Mouse (Mus musculus): ENCODE data around the gene Efcab10. TPM values are rescaled to one million over a fixed set of nuclear protein-coding genes. Genes with fewer than 3 reads are reported as not detected.

The Efcab10 gene
- 0.36 and 1.0 TPM in 2 replicates for polyA plus RNA-seq (2014; fragmentation: Nextera tagmentation; extraction: Ambion mirVana)

- 10% methylated on average over 24 of the region's 24 CpGs for WGBS
- H3K27ac ChIP-seq (ENCODE audit: low read depth, low read length) = no peak within 1 kb of the TSS
Observed at GRCm38 (mm10) chr12:33394804-33395623, at the start of gene Efcab10. Gene Efcab10 (plus strand): TSS chr12:33394854.

GRCm38 (mm10) chr12:33344970-33345772 is 49.5 kb upstream of the Efcab10 start:
- Histone ChIP-seq H3K9me3 (ENCODE audit: control insufficient read depth, low read length) (no peaks in the 10 kb centered on the region), H3K9ac (ENCODE audit: low read length) (peak overlapping the region; percentile 62), H3K4me2 (peak overlapping the region; percentile 43), H3K4me3 (ENCODE audit: low read depth, low read length) (peak overlapping the region; percentile 17), H3K4me1 (ENCODE audit: control insufficient read depth, insufficient read depth, low read length) (peaks cover 11% of the 10 kb centered on the region), H3K36me3 (ENCODE audit: control insufficient read depth, insufficient read depth, low read length) (no peaks in the 10 kb centered on the region), H3K27me3 (ENCODE audit: control insufficient read depth, insufficient read depth, low read length) (peaks cover 5% of the 10 kb centered on the region; the same call in 1 of the 2 replicates), H3K27ac (ENCODE audit: low read depth, low read length) (no peak overlapping the region)
- ATAC-seq (ENCODE audit: low FRiP score) (peak; percentile 54), DNase-seq (ENCODE audit: low spot score, missing footprints) (peak; percentile 90)
- WGBS = 5% methylated on average over 25 of the region's 25 CpGs

More at GRCm38 (mm10) chr12:33394804-33395623, at the start of gene Efcab10:
- Histone ChIP-seq H3K4me2 (peak within 1 kb of the TSS; percentile 53), H3K9me3 (ENCODE audit: control insufficient read depth, low read length) (no peaks in the 10 kb centered on the region), H3K36me3 (ENCODE audit: control insufficient read depth, insufficient read depth, low read length) (no peaks in the 10 kb centered on the region), H3K9ac (ENCODE audit: low read length) (peak within 1 kb of the TSS; percentile 58), H3K4me1 (ENCODE audit: control insufficient read depth, insufficient read depth, low read length) (peaks cover 7% of the 10 kb centered on the region; the same call in 1 of the 2 replicates), H3K4me3 (ENCODE audit: low read depth, low read length) (peak within 1 kb of the TSS; percentile 27; the same call in 1 of the 2 replicates), H3K27me3 (ENCODE audit: control insufficient read depth, insufficient read depth, low read length) (no peaks in the 10 kb centered on the region)
- ATAC-seq (ENCODE audit: low FRiP score) (peak; percentile 78), DNase-seq (ENCODE audit: low spot score, missing footprints) (peak; percentile 91)

GRCm38 (mm10) chr12:33345773-33346435 is 48.8 kb upstream of the Efcab10 start:
- H3K27ac ChIP-seq (ENCODE audit: low read depth, low read length) = no peak overlapping the region
- ATAC-seq (ENCODE audit: low FRiP score) = peak; percentile 11; the same call in 1 of the 2 replicates
- H3K27me3 ChIP-seq (ENCODE audit: control insufficient read depth, insufficient read depth, low read length) = peaks cover 5% of the 10 kb centered on the region; the same call in 1 of the 2 replicates
- peak overlapping the region; percentile 43 for H3K4me2 ChIP-seq
- 28% methylated on average over 23 of the region's 23 CpGs for WGBS
- peaks cover 11% of the 10 kb centered on the region for H3K4me1 ChIP-seq (ENCODE audit: control insufficient read depth, insufficient read depth, low read length)
- H3K9ac ChIP-seq (ENCODE audit: low read length) = peak overlapping the region; percentile 62; the same call in 1 of the 2 replicates
- no peak overlapping the region for H3K4me3 ChIP-seq (ENCODE audit: low read depth, low read length)
- no peaks in the 10 kb centered on the region for H3K36me3 ChIP-seq (ENCODE audit: control insufficient read depth, insufficient read depth, low read length)
- DNase-seq (ENCODE audit: low spot score, missing footprints) = peak; percentile 82
- H3K9me3 ChIP-seq (ENCODE audit: control insufficient read depth, low read length) = no peaks in the 10 kb centered on the region

GRCm38 (mm10) chr12:33352671-33353070 is 42.0 kb upstream of the Efcab10 start:
- DNase-seq (ENCODE audit: low spot score, missing footprints) (no peak), ATAC-seq (ENCODE audit: low FRiP score) (no peak)

GRCm38 (mm10) chr12:33358345-33358744 is 36.3 kb upstream of the Efcab10 start:
- Histone ChIP-seq H3K9ac (ENCODE audit: low read length) (no peak overlapping the region), H3K27me3 (ENCODE audit: control insufficient read depth, insufficient read depth, low read length) (no peaks in the 10 kb centered on the region), H3K36me3 (ENCODE audit: control insufficient read depth, insufficient read depth, low read length) (no peaks in the 10 kb centered on the region), H3K9me3 (ENCODE audit: control insufficient read depth, low read length) (no peaks in the 10 kb centered on the region), H3K4me2 (no peak overlapping the region), H3K4me1 (ENCODE audit: control insufficient read depth, insufficient read depth, low read length) (no peaks in the 10 kb centered on the region), H3K4me3 (ENCODE audit: low read depth, low read length) (no peak overlapping the region), H3K27ac (ENCODE audit: low read depth, low read length) (no peak overlapping the region)
- DNase-seq (ENCODE audit: low spot score, missing footprints) = no peak
- WGBS = 87% methylated on average over 10 of the region's 10 CpGs
- no peak for ATAC-seq (ENCODE audit: low FRiP score)

More at GRCm38 (mm10) chr12:33352671-33353070, 42.0 kb upstream of the Efcab10 start:
- WGBS = 86% methylated on average over 4 of the region's 4 CpGs
- H3K36me3 ChIP-seq (ENCODE audit: control insufficient read depth, insufficient read depth, low read length) = no peaks in the 10 kb centered on the region
- H3K9ac ChIP-seq (ENCODE audit: low read length) = no peak overlapping the region
- no peaks in the 10 kb centered on the region for H3K9me3 ChIP-seq (ENCODE audit: control insufficient read depth, low read length)
- no peak overlapping the region for H3K4me2 ChIP-seq
- H3K4me3 ChIP-seq (ENCODE audit: low read depth, low read length) = no peak overlapping the region
- H3K4me1 ChIP-seq (ENCODE audit: control insufficient read depth, insufficient read depth, low read length) = no peaks in the 10 kb centered on the region
- H3K27ac ChIP-seq (ENCODE audit: low read depth, low read length) = no peak overlapping the region
- no peaks in the 10 kb centered on the region for H3K27me3 ChIP-seq (ENCODE audit: control insufficient read depth, insufficient read depth, low read length)

GRCm38 (mm10) chr12:33359209-33359608 is 35.4 kb upstream of the Efcab10 start:
- Histone ChIP-seq H3K27ac (ENCODE audit: low read depth, low read length) (no peak overlapping the region), H3K4me2 (no peak overlapping the region), H3K9ac (ENCODE audit: low read length) (no peak overlapping the region), H3K4me1 (ENCODE audit: control insufficient read depth, insufficient read depth, low read length) (no peaks in the 10 kb centered on the region), H3K4me3 (ENCODE audit: low read depth, low read length) (no peak overlapping the region), H3K36me3 (ENCODE audit: control insufficient read depth, insufficient read depth, low read length) (no peaks in the 10 kb centered on the region), H3K9me3 (ENCODE audit: control insufficient read depth, low read length) (no peaks in the 10 kb centered on the region), H3K27me3 (ENCODE audit: control insufficient read depth, insufficient read depth, low read length) (no peaks in the 10 kb centered on the region)
- DNase-seq (ENCODE audit: low spot score, missing footprints) (no peak), ATAC-seq (ENCODE audit: low FRiP score) (no peak)
- WGBS = 92% methylated on average over 7 of the region's 7 CpGs

GRCm38 (mm10) chr12:33359878-33360482 is 34.7 kb upstream of the Efcab10 start:
- Histone ChIP-seq H3K4me2 (no peak overlapping the region), H3K27me3 (ENCODE audit: control insufficient read depth, insufficient read depth, low read length) (no peaks in the 10 kb centered on the region), H3K9ac (ENCODE audit: low read length) (no peak overlapping the region), H3K36me3 (ENCODE audit: control insufficient read depth, insufficient read depth, low read length) (no peaks in the 10 kb centered on the region), H3K4me3 (ENCODE audit: low read depth, low read length) (no peak overlapping the region), H3K27ac (ENCODE audit: low read depth, low read length) (no peak overlapping the region), H3K9me3 (ENCODE audit: control insufficient read depth, low read length) (no peaks in the 10 kb centered on the region), H3K4me1 (ENCODE audit: control insufficient read depth, insufficient read depth, low read length) (no peaks in the 10 kb centered on the region)
- 91% methylated on average over 5 of the region's 5 CpGs for WGBS
- no peak for DNase-seq (ENCODE audit: low spot score, missing footprints)
- ATAC-seq (ENCODE audit: low FRiP score) = no peak

GRCm38 (mm10) chr12:33360729-33361128 is 33.9 kb upstream of the Efcab10 start:
- DNase-seq (ENCODE audit: low spot score, missing footprints) = no peak

More at GRCm38 (mm10) chr12:33360729-33361128, 33.9 kb upstream of the Efcab10 start:
- Histone ChIP-seq H3K9ac (ENCODE audit: low read length) (no peak overlapping the region), H3K4me1 (ENCODE audit: control insufficient read depth, insufficient read depth, low read length) (no peaks in the 10 kb centered on the region), H3K9me3 (ENCODE audit: control insufficient read depth, low read length) (no peaks in the 10 kb centered on the region), H3K27me3 (ENCODE audit: control insufficient read depth, insufficient read depth, low read length) (no peaks in the 10 kb centered on the region), H3K4me2 (no peak overlapping the region), H3K27ac (ENCODE audit: low read depth, low read length) (no peak overlapping the region), H3K4me3 (ENCODE audit: low read depth, low read length) (no peak overlapping the region), H3K36me3 (ENCODE audit: control insufficient read depth, insufficient read depth, low read length) (no peaks in the 10 kb centered on the region)
- 85% methylated on average over 6 of the region's 6 CpGs for WGBS
- no peak for ATAC-seq (ENCODE audit: low FRiP score)
